Mouse (Mus musculus): Measurements from ENCODE around the gene Rbfox1. TPM values are rescaled to one million over a fixed set of nuclear protein-coding genes. Genes with fewer than 3 reads are reported as not detected.

Gene Rbfox1
- polyA plus RNA-seq, 1 experiment: 5.6 TPM

- Histone ChIP-seq H3K4me3 (ENCODE audit: control insufficient read depth, insufficient read depth, low read length) (no peak overlapping the region), H3K4me1 (replicated peaks; ENCODE audit: control insufficient read depth, insufficient read depth, low read length) (no peaks in the 10 kb centered on the region), H3K27ac (ENCODE audit: control insufficient read depth, insufficient read depth, low read length) (no peak overlapping the region), H3K27me3 (ENCODE audit: control insufficient read depth, insufficient read depth, low read length) (no peaks in the 10 kb centered on the region), H3K36me3 (ENCODE audit: control insufficient read depth, insufficient read depth, low read length) (no peaks in the 10 kb centered on the region)
- no peak for DNase-seq
- 89% methylated on average over 9 of the region's 9 CpGs for WGBS
- TF ChIP-seq CTCF (IDR thresholded peaks at IDR 0.05; ENCODE audit: borderline replicate concordance, control insufficient read depth, extremely low read depth, insufficient read depth, low read length, poor library complexity): no peak
- TF ChIP-seq POLR2A (IDR thresholded peaks at IDR 0.05; ENCODE audit: control insufficient read depth, extremely low read depth, insufficient read depth, low read length, poor library complexity): no peak
Measured at GRCm38 (mm10) chr16:6716214-6716911, 831.2 kb downstream of the Rbfox1 start.

- no peak for DNase-seq
- WGBS: 83% methylated on average over 8 of the region's 8 CpGs
- Histone ChIP-seq H3K27me3 (ENCODE audit: control insufficient read depth, insufficient read depth, low read length) (no peaks in the 10 kb centered on the region), H3K36me3 (ENCODE audit: control insufficient read depth, insufficient read depth, low read length) (no peaks in the 10 kb centered on the region), H3K4me1 (replicated peaks; ENCODE audit: control insufficient read depth, insufficient read depth, low read length) (no peaks in the 10 kb centered on the region), H3K27ac (ENCODE audit: control insufficient read depth, insufficient read depth, low read length) (no peak overlapping the region), H3K4me3 (ENCODE audit: control insufficient read depth, insufficient read depth, low read length) (no peak overlapping the region)
- TF ChIP-seq POLR2A (IDR thresholded peaks at IDR 0.05; ENCODE audit: control insufficient read depth, extremely low read depth, insufficient read depth, low read length, poor library complexity) (no peak), CTCF (IDR thresholded peaks at IDR 0.05; ENCODE audit: borderline replicate concordance, control insufficient read depth, extremely low read depth, insufficient read depth, low read length, poor library complexity) (no peak)
Measured at GRCm38 (mm10) chr16:6719027-6719426, 833.9 kb downstream of the Rbfox1 start.

DNA sequence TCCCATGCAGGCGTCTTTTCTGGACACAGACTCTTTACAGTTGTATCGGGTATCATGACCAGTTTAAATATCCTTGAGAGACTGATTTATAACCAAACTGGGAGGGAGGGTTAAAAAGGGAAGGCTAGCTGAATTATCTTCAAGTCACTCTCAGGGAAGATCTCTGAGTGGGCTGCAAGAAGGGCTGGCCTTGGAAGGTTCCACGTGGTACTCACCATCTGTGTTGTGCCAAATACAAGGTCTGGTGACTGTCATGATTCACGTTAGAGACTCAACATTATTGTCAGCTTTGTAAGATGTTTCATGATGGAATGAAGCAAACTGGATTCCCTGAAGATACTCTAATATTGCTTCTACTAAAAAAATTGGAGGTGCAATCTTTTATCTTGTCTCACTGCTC, 847.5 kb downstream of the Rbfox1 start:
- Histone ChIP-seq H3K27me3 (ENCODE audit: control insufficient read depth, insufficient read depth, low read length) (no peaks in the 10 kb centered on the region), H3K4me3 (ENCODE audit: control insufficient read depth, insufficient read depth, low read length) (no peak overlapping the region), H3K27ac (ENCODE audit: control insufficient read depth, insufficient read depth, low read length) (no peak overlapping the region), H3K36me3 (ENCODE audit: control insufficient read depth, insufficient read depth, low read length) (no peaks in the 10 kb centered on the region), H3K4me1 (replicated peaks; ENCODE audit: control insufficient read depth, insufficient read depth, low read length) (no peaks in the 10 kb centered on the region)
- WGBS: 85% methylated on average over 4 of the region's 4 CpGs
- TF ChIP-seq CTCF (IDR thresholded peaks at IDR 0.05; ENCODE audit: borderline replicate concordance, control insufficient read depth, extremely low read depth, insufficient read depth, low read length, poor library complexity) (no peak), POLR2A (IDR thresholded peaks at IDR 0.05; ENCODE audit: control insufficient read depth, extremely low read depth, insufficient read depth, low read length, poor library complexity) (no peak)
- DNase-seq: no peak

DNA sequence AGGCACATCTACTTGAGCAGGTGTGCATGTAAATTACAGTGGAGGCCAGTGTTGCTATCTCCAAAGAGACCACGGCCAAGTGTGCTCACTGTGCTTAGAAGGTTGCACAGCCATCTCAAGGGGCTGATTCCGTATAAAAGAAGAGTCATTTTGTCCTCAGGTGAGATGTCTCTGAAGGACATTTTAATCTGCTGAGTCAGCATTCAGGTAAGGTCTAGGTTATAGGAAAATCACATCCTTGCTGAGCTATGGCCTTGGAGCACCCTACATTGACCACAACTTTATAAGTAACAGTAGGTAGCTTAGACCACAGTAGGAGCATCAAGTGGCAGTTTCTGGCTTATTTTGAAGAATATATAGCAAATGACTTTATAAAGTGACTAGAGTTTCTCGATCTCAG, 848.3 kb downstream of the Rbfox1 start:
- H3K27me3 ChIP-seq (ENCODE audit: control insufficient read depth, insufficient read depth, low read length): no peaks in the 10 kb centered on the region
- H3K4me3 ChIP-seq (ENCODE audit: control insufficient read depth, insufficient read depth, low read length): no peak overlapping the region
- H3K27ac ChIP-seq (ENCODE audit: control insufficient read depth, insufficient read depth, low read length): no peak overlapping the region
- no peak for TF ChIP-seq CTCF (IDR thresholded peaks at IDR 0.05; ENCODE audit: borderline replicate concordance, control insufficient read depth, extremely low read depth, insufficient read depth, low read length, poor library complexity)
- no peak for TF ChIP-seq POLR2A (IDR thresholded peaks at IDR 0.05; ENCODE audit: control insufficient read depth, extremely low read depth, insufficient read depth, low read length, poor library complexity)
- 92% methylated on average over 3 of the region's 3 CpGs for WGBS
- DNase-seq: no peak
- H3K4me1 ChIP-seq (replicated peaks; ENCODE audit: control insufficient read depth, insufficient read depth, low read length): no peaks in the 10 kb centered on the region
- no peaks in the 10 kb centered on the region for H3K36me3 ChIP-seq (ENCODE audit: control insufficient read depth, insufficient read depth, low read length)

DNA sequence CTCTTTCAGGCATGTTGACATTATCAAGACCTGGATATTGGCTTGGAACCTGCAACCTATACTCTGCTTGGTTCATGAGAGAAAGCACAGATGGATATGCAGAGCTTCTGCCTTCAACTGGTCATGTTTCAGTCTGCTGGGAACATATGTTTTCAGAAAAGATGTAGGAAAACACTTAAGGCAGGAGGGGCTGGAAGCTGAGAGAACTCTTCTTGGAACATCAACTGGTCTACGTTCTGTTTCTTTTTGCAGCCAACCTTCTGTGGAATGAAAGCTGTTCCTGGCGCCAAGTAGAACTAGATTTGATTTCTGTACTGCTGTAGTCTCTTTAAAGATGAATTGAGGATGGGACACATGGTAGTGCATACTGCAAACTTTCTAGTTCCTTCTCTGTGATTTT, 851.4 kb downstream of the Rbfox1 start:
- H3K36me3 ChIP-seq (ENCODE audit: control insufficient read depth, insufficient read depth, low read length): no peaks in the 10 kb centered on the region
- no peaks in the 10 kb centered on the region for H3K4me1 ChIP-seq (replicated peaks; ENCODE audit: control insufficient read depth, insufficient read depth, low read length)
- H3K27ac ChIP-seq (ENCODE audit: control insufficient read depth, insufficient read depth, low read length): no peak overlapping the region
- WGBS: 94% methylated on average over 2 of the region's 2 CpGs
- no peak for DNase-seq
- H3K4me3 ChIP-seq (ENCODE audit: control insufficient read depth, insufficient read depth, low read length): no peak overlapping the region
- no peak for TF ChIP-seq CTCF (IDR thresholded peaks at IDR 0.05; ENCODE audit: borderline replicate concordance, control insufficient read depth, extremely low read depth, insufficient read depth, low read length, poor library complexity)
- no peak for TF ChIP-seq POLR2A (IDR thresholded peaks at IDR 0.05; ENCODE audit: control insufficient read depth, extremely low read depth, insufficient read depth, low read length, poor library complexity)
- no peaks in the 10 kb centered on the region for H3K27me3 ChIP-seq (ENCODE audit: control insufficient read depth, insufficient read depth, low read length)

DNA sequence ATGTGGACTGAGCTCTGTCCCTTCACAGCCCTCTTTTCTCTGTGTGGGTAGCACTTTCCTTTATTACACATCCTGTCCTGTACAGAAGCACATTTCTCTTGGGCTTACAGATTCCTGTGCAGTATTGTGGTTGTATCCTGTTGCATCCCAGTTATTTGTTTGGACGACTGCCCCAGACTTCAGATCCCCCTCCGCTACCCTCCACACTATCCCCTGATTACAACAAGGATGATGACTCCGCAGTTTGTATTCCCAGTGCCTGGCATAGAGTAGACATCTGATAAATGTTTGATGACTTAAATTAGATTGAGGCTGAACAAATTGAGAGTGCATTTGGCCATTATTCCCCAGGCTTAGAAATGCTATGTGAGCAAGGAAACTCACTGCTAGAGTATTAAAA, 851.8 kb downstream of the Rbfox1 start:
- H3K27ac ChIP-seq (ENCODE audit: control insufficient read depth, insufficient read depth, low read length): no peak overlapping the region
- DNase-seq: no peak
- H3K4me1 ChIP-seq (replicated peaks; ENCODE audit: control insufficient read depth, insufficient read depth, low read length): no peaks in the 10 kb centered on the region
- 81% methylated on average over 3 of the region's 3 CpGs for WGBS
- H3K36me3 ChIP-seq (ENCODE audit: control insufficient read depth, insufficient read depth, low read length): no peaks in the 10 kb centered on the region
- no peaks in the 10 kb centered on the region for H3K27me3 ChIP-seq (ENCODE audit: control insufficient read depth, insufficient read depth, low read length)
- H3K4me3 ChIP-seq (ENCODE audit: control insufficient read depth, insufficient read depth, low read length): no peak overlapping the region
- TF ChIP-seq POLR2A (IDR thresholded peaks at IDR 0.05; ENCODE audit: control insufficient read depth, extremely low read depth, insufficient read depth, low read length, poor library complexity) (no peak), CTCF (IDR thresholded peaks at IDR 0.05; ENCODE audit: borderline replicate concordance, control insufficient read depth, extremely low read depth, insufficient read depth, low read length, poor library complexity) (no peak)

- H3K4me1 ChIP-seq (replicated peaks; ENCODE audit: control insufficient read depth, insufficient read depth, low read length): no peaks in the 10 kb centered on the region
- no peak for TF ChIP-seq CTCF (IDR thresholded peaks at IDR 0.05; ENCODE audit: borderline replicate concordance, control insufficient read depth, extremely low read depth, insufficient read depth, low read length, poor library complexity)
- TF ChIP-seq POLR2A (IDR thresholded peaks at IDR 0.05; ENCODE audit: control insufficient read depth, extremely low read depth, insufficient read depth, low read length, poor library complexity): no peak
- 92% methylated on average over 2 of the region's 2 CpGs for WGBS
- no peaks in the 10 kb centered on the region for H3K36me3 ChIP-seq (ENCODE audit: control insufficient read depth, insufficient read depth, low read length)
- no peak for DNase-seq
- no peak overlapping the region for H3K27ac ChIP-seq (ENCODE audit: control insufficient read depth, insufficient read depth, low read length)
- H3K27me3 ChIP-seq (ENCODE audit: control insufficient read depth, insufficient read depth, low read length): no peaks in the 10 kb centered on the region
- no peak overlapping the region for H3K4me3 ChIP-seq (ENCODE audit: control insufficient read depth, insufficient read depth, low read length)
Measured at GRCm38 (mm10) chr16:6746116-6746515, 861.0 kb downstream of the Rbfox1 start.

Data from thymus, adult 2 months (tissue).